Mouse (Mus musculus) megakaryocyte, embryonic 14.5 days (primary cell): Measurements from ENCODE around the gene Fis1.

Experiments
- FLI1 ChIP-seq: IDR thresholded peaks from 2 replicates; pipeline ENCODE4 v1.6.1; 2012; ENCODE audit warnings: low read length, inconsistent platforms, mixed read lengths
- GATA1 ChIP-seq: IDR thresholded peaks from 3 replicates; pipeline ENCODE4 v1.6.1; 2012; ENCODE audit warnings: mixed read lengths, low read length, inconsistent platforms, borderline replicate concordance

DNA sequence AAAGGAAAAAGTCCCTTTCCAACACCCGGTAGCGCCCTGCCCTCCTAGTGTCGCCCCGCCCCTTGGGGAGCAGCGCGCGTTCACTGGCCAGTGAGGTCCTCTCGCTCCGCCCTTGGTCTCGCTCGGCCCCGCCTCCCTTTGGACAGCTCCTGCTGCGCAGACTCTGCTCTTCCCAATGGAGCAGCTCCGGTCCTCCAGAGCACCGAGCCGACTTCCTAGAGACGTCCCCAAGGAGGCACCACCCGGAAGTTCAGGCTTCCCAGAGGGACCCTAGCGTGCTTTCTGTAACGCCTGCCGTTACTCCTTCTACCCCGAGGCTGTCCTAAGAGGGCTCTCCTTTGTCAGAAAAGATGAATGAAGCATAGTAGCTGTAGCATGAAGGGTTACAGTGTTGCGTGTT lies at the start of gene Fis1:
- no peak for TF ChIP-seq GATA1
- no peak for TF ChIP-seq FLI1
